Comparison of ENCODE assay signal across 7 mouse cellular contexts in the genomic region with DNA sequence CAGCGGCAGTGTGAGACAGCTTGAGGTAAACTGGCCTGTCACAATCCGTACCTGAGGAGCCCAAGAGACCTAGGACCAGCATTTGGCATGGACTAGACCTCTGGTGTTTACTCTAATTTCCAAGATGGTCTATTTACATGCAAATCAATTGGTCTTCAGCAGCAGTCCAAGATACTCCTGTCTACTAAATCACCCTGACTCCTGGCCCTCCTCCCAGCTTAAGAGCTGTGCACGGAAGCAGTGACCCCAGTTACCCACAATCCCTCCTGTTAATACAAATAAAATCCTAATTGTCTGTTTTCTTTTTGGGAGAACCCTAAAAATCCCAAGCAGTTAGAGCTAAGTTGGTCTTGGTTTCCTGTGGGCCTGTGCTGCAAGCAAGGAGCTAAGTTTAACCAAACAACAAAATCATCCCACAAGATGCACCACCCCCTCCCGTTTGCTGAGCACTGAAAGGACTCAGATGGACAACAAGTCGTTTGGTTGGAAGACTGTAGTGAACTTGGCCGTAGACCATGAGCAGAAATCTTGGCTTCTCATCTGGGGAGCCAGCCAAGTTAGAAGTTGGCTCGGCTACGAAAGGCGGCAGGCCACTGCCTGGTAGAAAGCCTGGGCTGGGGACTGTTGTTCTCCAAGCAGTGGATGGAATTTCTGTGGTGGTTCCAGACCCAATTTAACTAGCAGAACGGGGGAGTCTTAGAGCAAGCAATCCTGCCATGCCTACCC. TPM values are rescaled to one million over a fixed set of nuclear protein-coding genes. Genes with fewer than 3 reads are reported as not detected.
A peak's percentile ranks its signal among the peaks of the same experiment; 100 is the strongest.
DNase-seq lines count a peak whose midpoint lies in the region; ATAC-seq and TF ChIP-seq lines count a peak whose summit lies in the region.

No protein-coding gene starts in this region.

- peaks cover 6% of the 10 kb centered on the region for H3K36me3 ChIP-seq in kidney, adult 2 months (ENCODE audit: control insufficient read depth, insufficient read depth, low read length)

- no peak for TF ChIP-seq CTCF in kidney, adult 2 months (conservative IDR thresholded peaks at IDR 0.05; ENCODE audit: insufficient read depth, insufficient read length, low read depth, low read length)

- TF ChIP-seq POLR2A in kidney, adult 2 months (IDR thresholded peaks at IDR 0.05; ENCODE audit: low read depth, low read length) = no peak

- DNase-seq in NIH3T3 (ENCODE audit: low read depth) = peak; percentile 61
- peak; percentile 58 for DNase-seq in adrenal gland, postnatal 25 days
- DNase-seq in frontal cortex, postnatal 14 days (ENCODE audit: low spot score in 2 of 2) = peak; percentile 55 to 65
- DNase-seq in kidney, adult 2 months = peak; percentile 92
- peak; percentile 87 for DNase-seq in left cerebral cortex, postnatal 4 days
- peak; percentile 68 to 69 for DNase-seq in right cerebral cortex, postnatal 36 days (ENCODE audit: low spot score in 2 of 2)

- WGBS in kidney, adult 2 months = 20% methylated on average over 10 of the region's 10 CpGs

- intact Hi-C loops in left cerebral cortex, postnatal 4 days (cut with DNase I) = no loop called here

- H3K27me3 ChIP-seq in kidney, adult 2 months (replicated peaks; ENCODE audit: control insufficient read depth, insufficient read depth, low read length) = no peaks in the 10 kb centered on the region

- peak overlapping the region; percentile 61 for H3K27ac ChIP-seq in kidney, adult 2 months (ENCODE audit: insufficient read depth, low read depth, low read length)

- no peak for ATAC-seq in CD4-positive, CD25-positive, alpha-beta regulatory T cell, adult 4 months

- H3K4me3 ChIP-seq in kidney, adult 2 months (ENCODE audit: insufficient read depth, low read depth, low read length) = no peak overlapping the region

- peaks cover 30% of the 10 kb centered on the region for H3K4me1 ChIP-seq in kidney, adult 2 months (ENCODE audit: control insufficient read depth, insufficient read depth, low read length)

RNA-seq across cellular contexts. Expression of a gene that starts 7.1 kb away (rescaled TPM):
- 62.2 and 62.4 TPM in 2 replicates for total RNA-seq in adrenal gland, postnatal 25 days (2021)
- 33.8 and 42.7 TPM in 2 replicates for polyA plus RNA-seq in kidney, adult 2 months (2012; rRNA removed)
- total RNA-seq in left cerebral cortex, postnatal 4 days (2021) = 10 to 100 TPM; 78.8 to 80.9 TPM
- polyA plus RNA-seq in CD4-positive, CD25-positive, alpha-beta regulatory T cell, adult 4 months (2017; shearing (Covaris generic)) = 100 to 1,000 TPM in 1 of 2 experiments, 10 to 100 TPM in 1; 38.1 to 126 TPM
